Mouse (Mus musculus): ENCODE measurements around the gene Plcd3. TPM values are rescaled to one million over a fixed set of nuclear protein-coding genes. Genes with fewer than 3 reads are reported as not detected.

Gene Plcd3
- total RNA-seq, 2 experiments from 2014 or later = 9.3 to 10.2 TPM

DNA sequence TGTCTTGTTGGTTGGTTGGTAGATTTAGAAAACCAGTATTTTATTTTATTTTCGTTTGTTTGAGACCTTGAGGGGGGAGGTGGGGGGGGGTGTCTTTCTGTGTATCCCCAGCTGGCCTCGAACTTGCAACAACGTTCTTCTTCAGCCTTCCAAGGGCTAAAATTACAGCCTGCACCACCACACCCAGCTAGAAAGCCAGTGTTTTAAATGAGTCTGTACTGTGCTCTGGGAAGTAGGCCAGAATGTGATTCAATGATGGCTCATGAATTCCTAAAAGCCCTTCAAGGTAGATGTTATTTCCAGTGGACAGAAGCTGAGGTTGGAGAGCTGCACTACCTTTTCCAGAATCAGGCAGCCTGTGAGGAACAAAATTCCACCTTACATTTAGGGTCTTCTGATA is 32.8 kb upstream of the Plcd3 start:
- DNase-seq (ENCODE audit: low spot score in 2 of 2) = no peak
- TF ChIP-seq CTCF (conservative IDR thresholded peaks at IDR 0.05) = no peak
- peak overlapping the region; percentile 98 for H3K27ac ChIP-seq
- no peak overlapping the region; the same call in 1 of the 2 replicates for H3K4me3 ChIP-seq

GRCm38 (mm10) chr11:103133456-103134185 is 32.2 kb upstream of the Plcd3 start:
- Histone ChIP-seq H3K4me3 (peak overlapping the region; percentile 56), H3K27ac (peak overlapping the region; percentile 98)
- DNase-seq (ENCODE audit: low spot score in 2 of 2) = no peak
- TF ChIP-seq CTCF (conservative IDR thresholded peaks at IDR 0.05) = no peak

- no peak for TF ChIP-seq CTCF (conservative IDR thresholded peaks at IDR 0.05)
- peak overlapping the region; percentile 99 for H3K27ac ChIP-seq
- H3K4me3 ChIP-seq = peak overlapping the region; percentile 99
- DNase-seq (ENCODE audit: low spot score in 2 of 2) = peak; percentile 100
These were observed 31.4 kb upstream of the Plcd3 start for GRCm38 (mm10) chr11:103132576-103133455.

DNA sequence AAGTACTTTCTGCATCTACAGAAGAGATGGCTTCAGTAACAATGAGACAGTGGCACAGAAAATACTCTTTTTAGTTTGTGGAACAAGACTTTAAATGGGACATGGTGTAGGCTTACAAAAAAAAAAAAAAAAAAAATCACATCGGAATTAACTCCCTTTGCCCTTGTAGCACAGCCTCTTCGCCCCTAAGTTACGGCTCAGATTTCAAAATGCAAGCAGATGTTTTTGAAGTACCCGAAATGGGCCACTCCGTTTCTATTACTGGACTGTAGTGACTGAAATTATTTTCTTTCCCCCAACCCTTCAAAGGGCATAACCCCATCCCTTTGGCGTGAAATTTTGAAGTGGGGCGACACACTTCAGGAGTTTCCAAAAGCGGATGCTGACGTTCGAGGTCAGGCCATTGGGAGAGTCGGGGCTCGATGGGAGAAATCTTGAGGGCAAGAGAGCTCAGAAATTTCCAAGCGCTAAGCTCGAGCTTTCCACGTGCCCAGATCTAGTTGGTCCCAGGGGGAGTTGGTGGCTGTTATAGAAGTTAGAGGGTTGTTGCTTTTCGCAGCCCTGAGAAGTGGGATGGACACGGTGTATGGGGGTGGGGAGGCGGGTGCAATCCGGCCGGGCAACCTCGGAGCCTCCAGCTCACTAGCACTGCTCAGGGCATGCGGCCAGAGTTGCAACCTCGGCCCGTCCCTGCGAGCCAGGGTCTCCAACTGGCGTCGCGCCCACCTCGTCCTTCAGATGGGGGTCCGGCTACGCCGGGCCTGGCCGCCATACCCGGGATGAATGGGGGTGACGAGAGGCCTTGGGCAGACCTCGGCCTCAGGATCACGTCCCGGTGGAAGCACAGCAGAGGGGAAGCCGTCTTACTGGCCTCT is 30.5 kb upstream of the Plcd3 start, which contains the start of gene Hexim2:
Gene Hexim2, plus strand, starts transcription at position 729 of the 875 bp plus-strand sequence.
- DNase-seq (ENCODE audit: low spot score in 2 of 2) = no peak
- TF ChIP-seq CTCF (conservative IDR thresholded peaks at IDR 0.05) = peak; percentile 11
- Histone ChIP-seq H3K4me3 (peak within 1 kb of the TSS; percentile 99), H3K27ac (peak within 1 kb of the TSS; percentile 99)

DNA sequence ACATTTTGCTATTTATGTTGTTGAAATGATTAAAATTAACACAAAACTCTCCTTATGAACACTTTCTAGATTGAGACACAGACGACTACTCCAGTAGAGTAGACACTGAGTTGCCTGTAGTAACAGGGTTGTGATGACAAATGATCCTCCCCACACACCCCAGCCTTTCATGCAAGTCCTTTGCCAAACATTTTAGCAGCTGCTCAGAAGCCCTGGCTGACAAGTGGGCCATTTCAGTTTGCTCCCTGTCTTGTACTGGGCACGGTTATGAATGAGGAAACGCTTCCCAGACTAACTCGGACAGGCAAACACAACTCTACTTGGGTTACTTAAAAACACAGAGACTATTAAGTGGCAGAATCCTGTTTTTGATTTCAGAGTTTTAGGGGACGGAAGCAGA is 18.9 kb upstream of the Plcd3 start:
- no peak for TF ChIP-seq CTCF (conservative IDR thresholded peaks at IDR 0.05)
- DNase-seq (ENCODE audit: low spot score in 2 of 2) = no peak
- Histone ChIP-seq H3K27ac (peak overlapping the region; percentile 49; the same call in 1 of the 2 replicates), H3K4me3 (no peak overlapping the region)

DNA sequence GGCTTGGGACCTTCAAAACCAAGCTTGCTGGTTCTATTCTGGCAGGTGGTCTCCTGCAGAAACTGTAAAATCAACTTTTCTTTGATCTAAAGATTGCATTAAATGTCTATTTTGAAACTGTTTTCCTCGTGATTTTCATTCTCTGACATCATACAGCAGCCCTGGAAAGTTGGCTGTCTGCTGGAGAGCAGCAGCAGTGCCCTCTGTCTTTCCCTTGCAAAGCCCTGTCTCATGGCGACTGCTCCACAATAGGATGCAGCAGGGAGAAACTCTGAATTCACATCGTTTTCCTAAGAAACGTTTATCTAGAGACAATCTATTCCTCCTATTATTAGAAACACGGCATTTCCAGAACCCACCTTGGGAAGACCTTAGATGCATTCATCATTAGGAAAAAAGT is 18.2 kb upstream of the Plcd3 start:
- H3K27ac ChIP-seq = no peak overlapping the region; the same call in 1 of the 2 replicates
- no peak overlapping the region for H3K4me3 ChIP-seq
- DNase-seq (ENCODE audit: low spot score in 2 of 2) = no peak
- peak; percentile 68 for TF ChIP-seq CTCF (conservative IDR thresholded peaks at IDR 0.05)

GRCm38 (mm10) chr11:103118866-103119265 is 17.4 kb upstream of the Plcd3 start:
- no peak for DNase-seq (ENCODE audit: low spot score in 2 of 2)
- Histone ChIP-seq H3K27ac (peak overlapping the region; percentile 92; the same call in 1 of the 2 replicates), H3K4me3 (peak overlapping the region; percentile 77)
- TF ChIP-seq CTCF (conservative IDR thresholded peaks at IDR 0.05) = no peak

GRCm38 (mm10) chr11:103117591-103118009 is 16.1 kb upstream of the Plcd3 start:
- Histone ChIP-seq H3K4me3 (peak overlapping the region; percentile 77), H3K27ac (peak overlapping the region; percentile 92)
- no peak for TF ChIP-seq CTCF (conservative IDR thresholded peaks at IDR 0.05)
- peak in 1 of 2 experiments; percentile 23 for DNase-seq (ENCODE audit: low spot score in 2 of 2)

DNA sequence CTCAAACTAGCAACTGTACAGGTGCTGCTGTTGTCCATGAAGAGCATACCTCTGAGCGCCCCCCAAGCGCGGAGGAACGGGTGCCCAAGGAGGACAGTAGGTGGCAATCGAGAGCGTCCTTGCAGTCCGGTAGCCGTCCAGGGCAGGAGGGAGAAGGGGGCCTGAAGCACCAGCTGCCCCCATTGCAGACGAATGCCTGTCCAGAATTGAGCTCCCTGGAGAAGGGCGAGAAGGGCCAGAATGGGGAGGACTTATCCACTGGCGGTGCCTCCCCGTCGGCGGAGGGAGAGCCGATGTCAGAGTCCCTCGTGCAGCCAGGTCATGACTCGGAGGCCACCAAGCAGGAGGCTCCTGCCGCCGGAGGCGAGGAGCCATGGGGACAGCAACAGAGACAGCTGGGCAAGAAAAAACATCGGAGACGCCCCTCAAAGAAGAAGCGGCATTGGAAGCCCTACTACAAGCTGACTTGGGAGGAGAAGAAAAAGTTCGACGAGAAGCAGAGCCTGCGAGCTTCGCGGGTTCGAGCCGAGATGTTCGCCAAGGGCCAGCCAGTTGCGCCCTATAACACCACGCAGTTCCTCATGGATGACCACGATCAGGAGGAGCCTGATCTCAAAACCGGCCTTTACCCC is 15.6 kb upstream of the Plcd3 start:
- TF ChIP-seq CTCF (conservative IDR thresholded peaks at IDR 0.05) = peak; percentile 84
- peak overlapping the region; percentile 77 for H3K4me3 ChIP-seq
- peak; percentile 70 to 79 for DNase-seq (ENCODE audit: low spot score in 2 of 2)
- peak overlapping the region; percentile 92 for H3K27ac ChIP-seq

DNA sequence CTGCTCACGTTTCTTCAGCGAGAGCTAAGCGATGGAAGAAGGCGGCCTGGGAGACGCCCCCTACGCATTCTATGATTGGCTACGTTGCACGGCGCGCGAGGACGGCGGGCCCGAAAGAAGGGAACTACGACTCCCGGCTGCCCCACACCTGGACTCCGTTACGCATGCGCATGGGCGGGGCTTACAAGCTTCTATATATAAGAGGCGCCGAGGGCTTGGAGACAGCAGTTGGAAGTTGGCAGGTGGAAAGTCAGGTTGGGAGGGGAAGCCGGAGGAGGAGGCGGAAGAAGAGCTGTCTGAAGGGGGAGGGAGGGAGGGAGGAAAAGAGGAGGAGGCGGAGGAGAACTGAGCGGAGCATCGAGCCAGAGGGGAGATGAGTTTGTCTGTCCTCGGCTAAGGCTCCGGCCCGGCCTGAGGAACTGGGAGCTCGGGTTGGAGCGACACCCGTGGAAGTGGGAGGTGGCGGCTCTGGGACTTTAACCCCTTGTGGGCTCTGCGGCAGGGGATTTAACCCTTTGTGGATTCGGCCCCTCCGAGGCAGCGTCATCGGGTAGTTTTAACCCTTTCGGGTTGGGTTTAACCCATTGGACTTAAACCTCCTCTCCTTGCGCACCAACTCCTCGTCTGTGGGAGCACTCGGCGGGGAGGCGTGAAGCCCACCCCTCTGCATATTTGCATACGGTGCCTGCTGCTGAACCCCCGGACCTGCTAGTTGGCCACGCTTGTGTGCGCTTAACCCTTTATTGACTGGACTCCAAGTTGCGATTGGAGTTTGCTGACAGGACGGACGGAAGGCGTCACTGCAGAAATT is 14.8 kb upstream of the Plcd3 start, which contains the start of gene Hexim1:
Gene Hexim1, plus strand, starts transcription at position 224 of the 811 bp plus-strand sequence.
- peak within 1 kb of the TSS; percentile 99 for H3K27ac ChIP-seq
- peak within 1 kb of the TSS; percentile 89 for H3K4me3 ChIP-seq
- peak; percentile 100 for DNase-seq (ENCODE audit: low spot score in 2 of 2)
- no peak for TF ChIP-seq CTCF (conservative IDR thresholded peaks at IDR 0.05)
